Mouse (Mus musculus) midbrain, embryonic 13.5 days (tissue): ENCODE measurements around the gene Rnf182. TPM values are rescaled to one million over a fixed set of nuclear protein-coding genes. Genes with fewer than 3 reads are reported as not detected.

ENCODE experiments used
- ATAC-seq: fragments of 200-750 bp; cut with Nextera tagmentation; 2 replicates; pipeline ENCODE4 v1.8.0; 2017; ENCODE audit warnings: mild to moderate bottlenecking, moderate TSS enrichment, moderate library complexity
- H3K27ac ChIP-seq: fragments of 300-500 bp; sonication (generic); 2 replicates; pipeline ENCODE4 v1.5.1; 2015; ENCODE audit warnings: inconsistent platforms, mild to moderate bottlenecking, moderate library complexity
- H3K27me3 ChIP-seq: fragments of 300-500 bp; sonication (generic); 2 replicates; pipeline ENCODE4 v1.6.1; 2015; ENCODE audit warnings: mild to moderate bottlenecking, inconsistent platforms
- H3K36me3 ChIP-seq: fragments of 300-500 bp; sonication (generic); 2 replicates; pipeline ENCODE4 v1.6.1; 2015; ENCODE audit warnings: mild to moderate bottlenecking, inconsistent platforms
- H3K4me1 ChIP-seq: fragments of 300-500 bp; sonication (generic); replicated peaks from 2 replicates; pipeline ENCODE4 v1.6.1; 2015; ENCODE audit warnings: inconsistent platforms
- H3K4me2 ChIP-seq: fragments of 300-500 bp; sonication (generic); replicated peaks from 2 replicates; pipeline ENCODE4 v1.6.1; 2015; ENCODE audit warnings: moderate library complexity, mild to moderate bottlenecking, inconsistent platforms
- H3K4me3 ChIP-seq: fragments of 300-500 bp; sonication (generic); replicated peaks from 2 replicates; pipeline ENCODE4 v1.5.1; 2015; ENCODE audit warnings: mild to moderate bottlenecking, inconsistent platforms
- H3K9ac ChIP-seq: fragments of 300-500 bp; sonication (generic); replicated peaks from 2 replicates; pipeline ENCODE4 v1.6.1; 2015; ENCODE audit warnings: mild to moderate bottlenecking, inconsistent platforms
- H3K9me3 ChIP-seq: fragments of 300-500 bp; sonication (generic); 2 replicates; pipeline ENCODE4 v1.6.1; 2016; ENCODE audit warnings: mild to moderate bottlenecking, inconsistent platforms
- WGBS: fragments of 180-500 bp; shearing (Covaris S2); methylation state at CpG from one replicate; pipeline ENCODE4 v1.1.7; 2015; 5-methylcytosine and 5-hydroxymethylcytosine counted together
- polyA plus RNA-seq: library from polyadenylated mRNA; unstranded; fragments of >200 nt; fragmentation: Nextera tagmentation; extraction: Ambion mirVana; gene quantifications from 2 replicates; pipeline ENCODE4 v1.2.1, GENCODE M21; 2015

Gene Rnf182
- polyA plus RNA-seq, 1 experiment from 2014 or later = 20.4 TPM

DNA sequence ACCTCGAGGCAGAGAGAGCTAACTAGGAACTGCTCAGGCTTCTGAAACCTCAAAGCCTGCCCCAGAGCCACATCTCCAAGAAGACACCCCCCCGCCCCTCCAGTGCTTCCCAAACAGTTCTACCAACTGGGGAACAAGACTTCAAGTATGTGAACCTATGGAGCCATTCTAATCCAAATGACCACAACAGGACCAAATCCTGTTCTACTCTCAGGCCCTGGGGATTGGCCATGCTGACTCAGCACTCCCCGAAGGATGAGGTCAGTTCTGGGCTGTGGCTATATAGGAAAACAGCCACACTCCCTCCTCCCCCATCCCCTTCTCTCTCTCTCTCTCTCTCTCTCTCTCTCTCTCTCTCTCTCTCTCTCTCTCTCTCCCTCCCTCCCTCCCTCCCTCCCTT, 28.5 kb upstream of the Rnf182 start:
- no peak overlapping the region for H3K27ac ChIP-seq
- no peaks in the 10 kb centered on the region for H3K9me3 ChIP-seq
- WGBS = 86% methylated on average over 3 of the region's 3 CpGs
- no peaks in the 10 kb centered on the region for H3K27me3 ChIP-seq
- H3K4me1 ChIP-seq = 0 out of 2 replicates have a peak, but pooled peaks cover 1% of the 10 kb centered on the region
- H3K9ac ChIP-seq = no peak overlapping the region
- H3K36me3 ChIP-seq = no peaks in the 10 kb centered on the region
- no peak overlapping the region for H3K4me3 ChIP-seq
- H3K4me2 ChIP-seq = no peak overlapping the region
- ATAC-seq = no peak

DNA sequence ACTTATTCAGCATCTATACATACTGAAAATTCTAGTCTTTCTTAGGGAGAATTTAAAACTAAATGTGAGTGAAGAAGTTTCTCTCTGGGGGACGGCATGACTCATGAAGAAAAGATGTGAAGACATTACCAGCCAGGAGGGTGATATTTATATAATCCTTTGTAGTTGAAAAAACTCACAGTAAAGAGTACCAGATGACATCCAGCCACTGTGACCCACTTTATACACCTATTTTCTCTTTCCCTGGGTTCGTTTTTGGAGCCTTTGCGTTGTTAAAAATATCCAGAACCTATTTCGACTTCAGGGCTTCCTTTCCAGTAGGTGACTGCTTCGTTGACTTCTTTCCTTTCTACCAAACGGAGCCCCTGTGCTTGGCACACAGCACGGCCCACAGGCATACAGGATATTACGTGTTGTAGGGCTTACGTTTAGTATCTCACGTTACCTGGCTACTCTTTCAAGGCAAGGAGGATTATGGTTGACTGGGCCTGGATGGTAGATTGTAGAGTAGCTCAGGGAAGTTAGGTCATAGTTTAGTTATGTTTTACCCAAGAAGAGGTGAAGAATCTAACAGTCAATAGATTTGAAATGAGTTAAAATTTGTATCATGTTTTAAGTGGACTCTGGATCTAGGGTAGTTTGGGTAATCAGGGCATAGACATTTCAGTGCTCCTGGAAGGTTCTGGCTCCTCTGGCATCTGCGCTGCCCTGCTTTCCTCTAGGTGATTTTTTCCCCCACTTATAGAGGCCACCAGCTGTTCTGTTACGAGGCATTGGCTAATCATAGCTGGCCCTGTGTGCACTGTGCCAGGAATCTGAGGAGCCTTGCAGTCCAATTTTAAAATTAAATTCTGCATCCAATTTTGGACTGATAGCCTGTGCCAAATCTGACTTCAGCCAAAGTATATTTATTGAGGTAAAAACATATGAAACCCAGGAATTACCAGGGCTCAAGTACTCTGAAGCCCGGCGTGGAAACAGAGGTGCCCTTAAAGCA, 27.4 kb upstream of the Rnf182 start:
- peaks cover 8% of the 10 kb centered on the region for H3K4me1 ChIP-seq
- H3K36me3 ChIP-seq = no peaks in the 10 kb centered on the region
- no peak overlapping the region for H3K9ac ChIP-seq
- no peak overlapping the region for H3K4me2 ChIP-seq
- no peaks in the 10 kb centered on the region for H3K9me3 ChIP-seq
- H3K4me3 ChIP-seq = no peak overlapping the region
- ATAC-seq = no peak
- H3K27me3 ChIP-seq = no peaks in the 10 kb centered on the region
- H3K27ac ChIP-seq = no peak overlapping the region
- 89% methylated on average over 14 of the region's 14 CpGs for WGBS

DNA sequence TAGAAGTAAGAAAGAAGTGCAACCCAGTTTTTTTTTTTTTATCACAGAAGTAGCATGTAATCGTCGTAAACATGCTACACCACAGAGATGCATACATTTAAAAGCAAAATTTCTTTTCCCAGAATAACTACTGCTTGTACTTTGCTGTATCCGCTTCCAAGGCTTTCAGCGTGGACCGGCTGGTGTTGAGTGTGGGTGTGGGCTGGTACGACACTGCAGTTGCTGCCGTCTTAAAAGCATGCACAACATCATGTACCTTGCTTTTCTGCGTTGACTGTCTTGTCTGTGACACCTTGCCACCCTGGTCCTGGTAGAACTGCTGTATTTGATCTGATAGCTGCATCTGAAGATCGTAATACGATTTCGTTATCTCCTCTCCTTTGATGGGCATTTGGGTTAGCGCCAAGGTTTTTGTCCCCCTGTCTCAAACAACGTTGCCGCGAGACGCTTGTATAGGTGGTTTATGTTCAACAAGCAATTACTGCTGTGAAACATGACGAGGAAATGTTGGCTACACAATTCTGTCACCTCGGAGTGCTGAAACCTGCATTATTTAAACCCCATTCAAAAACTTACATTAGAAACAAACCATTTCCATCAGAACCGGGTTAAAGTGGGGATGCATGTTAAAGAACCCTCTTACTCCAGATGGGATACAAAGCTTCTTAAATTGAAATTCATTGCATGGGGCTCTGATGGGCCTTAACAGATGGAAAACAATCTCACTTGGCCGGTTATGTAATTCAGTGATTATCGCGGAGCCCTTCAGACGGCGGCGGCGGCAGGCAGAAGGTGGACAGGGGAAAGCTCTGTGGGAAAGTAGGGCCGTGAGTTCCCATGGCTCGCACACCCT, 23.5 kb upstream of the Rnf182 start:
- WGBS = 68% methylated on average over 28 of the region's 28 CpGs
- H3K27ac ChIP-seq = no peak overlapping the region
- H3K4me1 ChIP-seq = peaks cover 8% of the 10 kb centered on the region
- no peak overlapping the region for H3K9ac ChIP-seq
- no peak for ATAC-seq
- no peak overlapping the region for H3K4me3 ChIP-seq
- no peaks in the 10 kb centered on the region for H3K36me3 ChIP-seq
- H3K4me2 ChIP-seq = no peak overlapping the region
- H3K27me3 ChIP-seq = no peaks in the 10 kb centered on the region
- H3K9me3 ChIP-seq = no peaks in the 10 kb centered on the region

DNA sequence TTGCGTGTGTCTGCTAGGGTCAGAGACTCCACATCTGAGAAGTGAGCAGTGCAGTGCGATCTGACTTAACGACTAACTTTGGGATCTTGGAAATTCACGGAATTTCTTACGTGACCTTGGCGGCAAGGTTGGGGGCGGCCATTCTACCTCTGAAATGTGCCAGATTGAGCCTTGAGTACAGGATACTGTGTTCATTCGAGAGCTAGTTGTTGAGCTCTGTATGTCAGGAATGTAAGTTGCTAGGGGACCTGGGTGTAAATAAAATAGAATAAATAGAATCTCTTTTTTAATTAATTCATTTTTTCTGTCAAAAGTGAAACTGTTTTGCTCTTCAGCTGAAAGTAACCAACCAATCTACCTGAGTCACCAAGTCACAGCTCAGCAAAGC, 22.8 kb upstream of the Rnf182 start:
- H3K9ac ChIP-seq = no peak overlapping the region
- H3K4me1 ChIP-seq = peaks cover 8% of the 10 kb centered on the region
- H3K9me3 ChIP-seq = no peaks in the 10 kb centered on the region
- 69% methylated on average over 8 of the region's 8 CpGs for WGBS
- no peaks in the 10 kb centered on the region for H3K27me3 ChIP-seq
- ATAC-seq = no peak
- H3K4me2 ChIP-seq = no peak overlapping the region
- H3K36me3 ChIP-seq = no peaks in the 10 kb centered on the region
- no peak overlapping the region for H3K27ac ChIP-seq
- no peak overlapping the region for H3K4me3 ChIP-seq

DNA sequence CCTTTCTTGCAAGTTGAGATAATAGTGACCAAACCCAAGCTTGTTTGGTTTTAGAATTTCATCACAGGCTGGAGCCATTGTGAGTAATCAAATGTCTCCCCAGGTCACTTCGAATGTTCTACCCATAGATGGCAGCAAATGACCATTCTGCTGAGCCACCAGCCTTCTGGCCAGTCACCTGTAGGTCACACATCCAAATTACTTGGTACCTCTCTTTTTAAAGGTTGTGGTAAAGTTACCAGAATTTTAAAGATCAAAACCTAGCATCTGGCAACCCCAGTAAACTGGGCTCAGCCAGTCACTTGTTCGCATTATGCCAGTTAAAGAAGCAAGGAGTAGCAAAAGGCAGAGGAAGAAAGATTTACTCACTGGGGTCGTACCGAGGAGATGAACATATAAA, 19.6 kb upstream of the Rnf182 start:
- no peak for ATAC-seq
- Histone ChIP-seq H3K9ac (no peak overlapping the region), H3K27me3 (0 out of 2 replicates have a peak, but pooled peaks cover 2% of the 10 kb centered on the region), H3K9me3 (no peaks in the 10 kb centered on the region), H3K4me3 (no peak overlapping the region), H3K36me3 (no peaks in the 10 kb centered on the region), H3K4me2 (no peak overlapping the region), H3K4me1 (peaks cover 8% of the 10 kb centered on the region), H3K27ac (no peak overlapping the region)
- WGBS = 60% methylated on average over 4 of the region's 4 CpGs

DNA sequence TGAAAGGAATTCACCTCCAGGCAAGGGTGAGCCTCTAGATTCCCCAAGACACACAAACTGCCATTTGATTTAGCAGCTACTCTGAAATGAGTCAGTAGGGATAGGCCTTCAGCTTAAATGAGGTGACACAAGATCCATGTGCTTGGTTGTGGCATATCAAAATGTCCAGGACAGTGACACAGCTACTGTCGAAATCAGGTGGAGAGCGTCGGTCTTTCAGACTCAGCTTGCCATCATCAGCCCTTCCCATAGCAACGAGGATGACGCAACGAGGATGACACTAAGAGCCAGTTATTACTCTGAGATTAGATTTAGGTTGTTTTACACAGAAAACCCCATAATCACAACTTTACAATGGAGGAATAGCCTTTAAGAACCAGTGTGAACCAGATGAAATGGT, 14.5 kb upstream of the Rnf182 start:
- ATAC-seq = no peak
- no peaks in the 10 kb centered on the region for H3K36me3 ChIP-seq
- no peak overlapping the region for H3K27ac ChIP-seq
- no peak overlapping the region for H3K4me2 ChIP-seq
- no peak overlapping the region for H3K9ac ChIP-seq
- H3K9me3 ChIP-seq = no peaks in the 10 kb centered on the region
- no peak overlapping the region for H3K4me3 ChIP-seq
- H3K4me1 ChIP-seq = no peaks in the 10 kb centered on the region
- H3K27me3 ChIP-seq = 0 out of 2 replicates have a peak, but pooled peaks cover 2% of the 10 kb centered on the region
- 93% methylated on average over 6 of the region's 6 CpGs for WGBS

DNA sequence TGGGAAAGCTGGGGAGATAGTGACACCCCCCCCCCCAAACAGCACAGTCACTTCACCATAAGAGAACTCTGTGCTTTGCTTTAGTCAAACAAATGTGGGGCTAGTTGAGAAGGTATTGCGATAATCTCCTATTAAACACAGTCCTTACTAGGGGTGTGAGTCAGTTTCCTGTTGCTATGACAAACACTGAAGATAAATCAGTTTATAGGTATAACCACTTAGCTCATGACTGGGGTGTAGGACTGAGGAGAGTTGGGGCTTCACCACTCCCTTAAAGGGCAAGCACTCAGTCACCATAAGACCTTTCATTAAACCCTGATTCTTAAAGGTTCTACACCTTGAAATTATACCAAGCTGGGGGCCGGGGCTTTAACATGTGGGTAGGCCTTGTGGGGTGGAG, 13.1 kb upstream of the Rnf182 start:
- Histone ChIP-seq H3K4me3 (no peak overlapping the region), H3K4me2 (no peak overlapping the region), H3K27ac (no peak overlapping the region), H3K36me3 (no peaks in the 10 kb centered on the region), H3K4me1 (no peaks in the 10 kb centered on the region), H3K27me3 (0 out of 2 replicates have a peak, but pooled peaks cover 2% of the 10 kb centered on the region), H3K9ac (no peak overlapping the region), H3K9me3 (no peaks in the 10 kb centered on the region)
- 94% methylated on average over 2 of the region's 2 CpGs for WGBS
- ATAC-seq = no peak

DNA sequence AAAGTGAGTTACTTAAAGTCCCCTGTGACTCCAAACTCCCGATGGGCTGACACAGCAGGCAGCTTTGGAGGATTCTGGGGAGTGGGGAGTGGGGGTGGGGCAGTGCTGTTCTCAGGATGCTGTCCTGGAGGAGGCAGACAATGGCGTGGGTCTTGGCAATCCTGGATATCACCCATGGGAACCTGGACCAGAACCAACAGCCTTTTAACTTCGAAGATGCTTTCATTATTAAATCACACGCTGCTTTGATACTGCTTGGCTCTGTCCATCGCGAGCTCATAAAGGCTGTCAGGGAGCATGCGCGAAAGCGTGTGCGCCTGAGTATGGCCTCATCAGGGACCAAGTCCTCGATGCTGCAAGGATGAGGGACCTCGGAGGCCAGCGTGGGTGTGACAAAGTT, 12.5 kb upstream of the Rnf182 start:
- Histone ChIP-seq H3K27me3 (0 out of 2 replicates have a peak, but pooled peaks cover 2% of the 10 kb centered on the region), H3K27ac (no peak overlapping the region), H3K4me3 (no peak overlapping the region), H3K4me2 (no peak overlapping the region), H3K9me3 (no peaks in the 10 kb centered on the region), H3K36me3 (no peaks in the 10 kb centered on the region), H3K4me1 (no peaks in the 10 kb centered on the region), H3K9ac (no peak overlapping the region)
- no peak for ATAC-seq
- 68% methylated on average over 13 of the region's 13 CpGs for WGBS

DNA sequence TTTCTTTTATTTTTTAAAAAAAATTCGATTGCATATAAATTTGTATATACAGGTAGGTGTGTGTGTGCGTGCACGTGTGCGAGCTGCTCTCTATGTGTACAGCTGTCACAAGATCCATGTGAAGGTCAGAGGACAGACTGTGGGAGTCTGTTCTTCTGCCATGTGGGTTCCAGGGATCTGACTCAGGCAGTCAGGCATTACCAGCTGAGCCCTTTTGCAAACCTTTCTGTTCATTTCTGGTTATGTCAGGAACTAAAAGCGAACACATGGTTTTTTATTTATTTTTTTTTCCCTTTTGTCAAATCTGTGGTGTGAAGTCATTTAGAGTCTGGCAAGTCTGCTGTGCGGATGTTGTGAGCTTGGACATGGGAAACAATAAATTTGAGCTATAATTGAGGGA, 6.7 kb upstream of the Rnf182 start:
- no peak for ATAC-seq
- 81% methylated on average over 6 of the region's 6 CpGs for WGBS
- H3K4me2 ChIP-seq = no peak overlapping the region
- no peak overlapping the region for H3K9ac ChIP-seq
- H3K36me3 ChIP-seq = no peaks in the 10 kb centered on the region
- no peaks in the 10 kb centered on the region for H3K27me3 ChIP-seq
- H3K4me3 ChIP-seq = no peak overlapping the region
- H3K27ac ChIP-seq = no peak overlapping the region
- H3K9me3 ChIP-seq = no peaks in the 10 kb centered on the region
- H3K4me1 ChIP-seq = no peaks in the 10 kb centered on the region

DNA sequence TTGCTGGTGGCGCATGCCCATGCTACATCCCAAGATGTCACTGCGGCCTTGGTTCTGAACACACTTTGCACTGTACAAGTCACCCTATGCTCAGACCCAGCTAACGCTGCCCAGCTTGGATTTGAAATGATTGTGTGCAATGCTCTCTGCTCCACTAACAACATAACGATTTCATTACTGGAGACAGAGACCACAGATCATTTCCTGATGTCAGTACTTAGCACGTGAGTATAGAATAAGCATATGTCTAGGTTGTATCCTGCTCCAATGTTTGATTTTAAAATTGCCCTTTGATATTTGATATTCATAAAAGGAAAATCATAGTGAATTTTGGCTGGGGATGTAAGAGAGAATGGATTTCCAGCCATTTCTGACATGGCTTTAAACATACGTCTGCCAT, 3.5 kb upstream of the Rnf182 start:
- H3K27ac ChIP-seq = no peak overlapping the region
- no peak overlapping the region for H3K9ac ChIP-seq
- H3K4me1 ChIP-seq = peaks cover 15% of the 10 kb centered on the region
- no peaks in the 10 kb centered on the region for H3K36me3 ChIP-seq
- no peaks in the 10 kb centered on the region for H3K27me3 ChIP-seq
- no peak overlapping the region for H3K4me2 ChIP-seq
- ATAC-seq = no peak
- WGBS = 90% methylated on average over 6 of the region's 6 CpGs
- H3K9me3 ChIP-seq = no peaks in the 10 kb centered on the region
- no peak overlapping the region for H3K4me3 ChIP-seq

DNA sequence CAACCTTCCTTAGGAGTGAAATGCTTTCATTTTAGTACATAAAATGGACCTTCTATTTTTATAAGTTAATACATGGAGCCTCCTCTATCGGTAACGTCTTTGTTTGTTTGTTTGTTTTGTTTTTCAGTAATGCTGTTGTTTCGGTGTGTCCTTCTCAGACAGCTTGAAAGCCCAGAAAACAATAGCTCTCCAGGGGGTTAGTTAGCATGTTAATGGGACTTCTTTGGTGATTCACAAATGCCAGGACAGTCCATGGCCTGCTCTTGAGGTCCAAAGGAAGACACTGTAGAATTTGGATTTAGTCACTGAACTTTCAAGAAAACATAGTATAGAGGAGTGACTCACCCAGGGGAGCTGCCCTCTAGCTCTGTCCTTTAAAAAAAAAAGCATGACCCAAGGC, 843 bp upstream of the Rnf182 start:
- no peaks in the 10 kb centered on the region for H3K36me3 ChIP-seq
- 80% methylated on average over 3 of the region's 3 CpGs for WGBS
- H3K4me1 ChIP-seq = peaks cover 24% of the 10 kb centered on the region
- 0 out of 2 replicates have a peak, but pooled peaks cover 4% of the 10 kb centered on the region for H3K27me3 ChIP-seq
- H3K9ac ChIP-seq = no peak overlapping the region
- H3K4me2 ChIP-seq = peak overlapping the region; percentile 64; the same call in 1 of the 2 replicates
- no peak overlapping the region for H3K27ac ChIP-seq
- no peak for ATAC-seq
- H3K9me3 ChIP-seq = no peaks in the 10 kb centered on the region
- H3K4me3 ChIP-seq = no peak overlapping the region

DNA sequence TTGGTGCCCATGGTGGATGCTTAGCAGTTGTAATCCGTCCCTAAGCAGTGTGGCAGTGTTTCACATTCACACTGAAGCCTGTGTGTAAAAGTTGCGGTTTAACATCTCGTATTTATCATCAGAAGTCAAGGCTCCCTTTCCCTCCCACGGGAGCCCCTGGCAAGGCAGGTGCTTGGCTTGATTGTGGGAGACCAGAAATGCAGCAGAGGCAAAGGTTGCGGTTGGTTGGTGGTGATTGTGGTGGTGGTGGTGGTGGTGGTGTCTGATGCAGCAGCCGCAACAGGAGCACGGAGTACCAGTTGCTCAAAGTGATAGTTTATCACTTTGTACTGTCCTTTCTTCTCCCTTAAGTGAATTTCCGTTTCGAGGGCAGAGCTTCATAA, 325 bp upstream of the Rnf182 start:
- 23% methylated on average over 9 of the region's 9 CpGs for WGBS
- ATAC-seq = 0 out of 2 replicates have a peak, but pooled peaks have one; percentile 28
- peak overlapping the region; percentile 64 for H3K4me2 ChIP-seq
- H3K9me3 ChIP-seq = no peaks in the 10 kb centered on the region
- H3K27me3 ChIP-seq = 0 out of 2 replicates have a peak, but pooled peaks cover 4% of the 10 kb centered on the region
- H3K36me3 ChIP-seq = no peaks in the 10 kb centered on the region
- H3K4me1 ChIP-seq = peaks cover 25% of the 10 kb centered on the region
- H3K27ac ChIP-seq = peak overlapping the region; percentile 77
- H3K9ac ChIP-seq = no peak overlapping the region
- H3K4me3 ChIP-seq = peak overlapping the region; percentile 64
